Mouse (Mus musculus) gastrocnemius, postnatal 10 days (tissue): ENCODE measurements at regions not wholly inside any gene's neighbourhood (a gene's known extent, or its start where the extent isn't known, plus 50 kb on each side); places are given as distances from the start of the nearest gene placed in this dataset.
A peak's percentile ranks its signal among the peaks of the same experiment; 100 is the strongest.

ENCODE experiments used
- DNase-seq: peaks from one replicate; pipeline ENCODE4 v3.0.0; 2021; ENCODE audit warnings: mixed read lengths

- no peak for DNase-seq
Observed at GRCm38 (mm10) chr7:142835319-142835718, 92.1 kb upstream of the Ins2 start.

- DNase-seq: no peak
Observed at GRCm38 (mm10) chr7:142830969-142831673, 87.9 kb upstream of the Ins2 start.

- DNase-seq: no peak
Observed at GRCm38 (mm10) chr7:142810711-142811110, 67.5 kb upstream of the Ins2 start.

- DNase-seq: peak; percentile 46
Observed at GRCm38 (mm10) chr7:142799424-142799823, 56.2 kb upstream of the Ins2 start.

- no peak for DNase-seq
Observed at GRCm38 (mm10) chr7:142794481-142794880, 51.3 kb upstream of the Ins2 start.
